Mouse (Mus musculus) E14TG2a.4 (cell line): ENCODE data around the gene Ssna1.

Experiments
- CTCF ChIP-seq: conservative IDR thresholded peaks from 2 replicates; pipeline ENCODE4 v1.5.1; 2014; ENCODE audit warnings: low read length
- NANOG ChIP-seq: IDR thresholded peaks from 2 replicates; pipeline ENCODE4 v1.6.1; 2014; ENCODE audit warnings: borderline replicate concordance, low read length, mixed read lengths
- POU5F1 ChIP-seq: IDR thresholded peaks from 2 replicates; pipeline ENCODE4 v1.6.1; 2014; ENCODE audit warnings: low read length, borderline replicate concordance

DNA sequence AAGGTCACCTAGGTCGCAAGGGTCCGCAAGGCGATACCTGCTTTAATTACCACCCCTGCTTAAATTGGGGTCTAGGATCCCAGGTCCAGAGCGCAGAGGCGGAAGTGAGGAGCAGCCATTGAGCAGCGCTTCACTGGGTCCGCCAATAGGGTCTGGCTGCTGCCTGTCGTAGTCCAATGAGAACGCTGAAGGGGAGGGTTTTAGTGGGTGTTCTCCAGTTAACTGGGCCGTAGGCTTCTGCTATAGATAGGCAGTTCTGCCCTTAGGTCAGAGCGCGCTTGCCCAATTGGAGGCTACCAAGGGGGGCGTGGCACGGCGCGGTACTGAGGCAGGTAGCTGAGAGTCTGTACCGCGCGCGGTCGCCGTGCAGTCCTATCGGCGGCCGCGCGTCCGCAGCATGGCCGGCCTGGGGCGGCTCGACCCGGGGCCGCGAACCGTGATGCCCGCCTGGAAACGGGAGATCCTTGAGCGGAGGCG is 9.9 kb downstream of the Ssna1 start, which contains the start of gene Tprn:
- no peak for TF ChIP-seq CTCF
- TF ChIP-seq POU5F1: no peak
- no peak for TF ChIP-seq NANOG
